Mouse (Mus musculus) olfactory bulb, adult 2 months (tissue): Measurements from ENCODE around the gene Chrna4.

ENCODE experiments used
- CTCF ChIP-seq: fragments of 200-500 bp; IDR thresholded peaks from 2 replicates; pipeline ENCODE4 v1.5.1; 2012; ENCODE audit warnings: low read depth, mild to moderate bottlenecking, low read length, moderate library complexity; ENCODE audit not compliant: insufficient read depth
- POLR2A ChIP-seq: fragments of 200-500 bp; IDR thresholded peaks from 2 replicates; pipeline ENCODE4 v1.6.1; 2012; ENCODE audit warnings: mild to moderate bottlenecking, low read depth, low read length, moderate library complexity; ENCODE audit not compliant: insufficient read depth

DNA sequence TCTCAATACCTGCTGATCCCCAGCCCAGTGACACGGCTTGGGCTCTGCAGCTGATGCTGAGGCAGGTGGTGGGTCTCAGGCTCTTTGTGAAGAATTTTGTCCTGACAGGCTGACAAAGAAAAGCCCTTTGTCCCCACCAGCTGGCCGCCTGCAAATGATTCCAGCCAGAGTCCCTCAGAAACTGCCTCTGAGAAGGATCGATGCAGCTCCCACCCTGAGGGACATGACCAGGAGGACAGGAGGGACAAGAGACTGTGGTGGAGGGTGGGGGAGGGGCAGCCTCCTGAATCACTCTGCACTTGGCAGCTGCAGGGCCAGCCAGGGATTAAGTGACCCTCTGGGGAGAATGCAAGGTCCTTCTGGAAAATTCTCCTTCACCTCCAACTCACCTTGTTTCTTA, 655 bp upstream of the Chrna4 start:
- TF ChIP-seq CTCF, result no peak
- TF ChIP-seq POLR2A, result no peak
